Mouse (Mus musculus) CH12.LX (cell line): ENCODE results near the gene Lrrc31.

Experiments used
- CHD1 ChIP-seq: IDR thresholded peaks from 2 replicates; pipeline ENCODE4 v1.6.1; 2012; ENCODE audit warnings: low read depth, low read length, improper control_type of control experiment, inconsistent platforms
- CHD2 ChIP-seq: IDR thresholded peaks from 2 replicates; pipeline ENCODE4 v1.6.1; 2011; ENCODE audit warnings: low read length, improper control_type of control experiment
- CTCF ChIP-seq, 2 experiments: IDR thresholded peaks in 1 of 2; conservative IDR thresholded peaks in 1 of 2; 2 replicates each; pipeline ENCODE4 v1.5.1; 2011 to 2012; ENCODE audit warnings: low read depth in 2 of 2, low read length in 2 of 2, improper control_type of control experiment in 1 of 2, inconsistent platforms in 1 of 2, mild to moderate bottlenecking in 1 of 2, moderate library complexity in 1 of 2
- ELF1 ChIP-seq: IDR thresholded peaks from 2 replicates; pipeline ENCODE4 v1.6.1; 2014; ENCODE audit warnings: low read depth, mild to moderate bottlenecking, inconsistent platforms, low read length, improper control_type of control experiment
- EP300 ChIP-seq: IDR thresholded peaks from 2 replicates; pipeline ENCODE4 v1.6.1; 2011; ENCODE audit warnings: low read length, improper control_type of control experiment
- JUND ChIP-seq: conservative IDR thresholded peaks from 2 replicates; pipeline ENCODE4 v1.6.1; 2011; ENCODE audit warnings: low read depth, low read length, improper control_type of control experiment
- MEF2A ChIP-seq: IDR thresholded peaks from 2 replicates; pipeline ENCODE4 v1.6.1; 2014; ENCODE audit warnings: low read depth, mild to moderate bottlenecking, inconsistent platforms, low read length, improper control_type of control experiment, borderline replicate concordance
- MYC ChIP-seq: IDR thresholded peaks from 2 replicates; pipeline ENCODE4 v1.6.1; 2011; ENCODE audit warnings: low read depth, mild to moderate bottlenecking, improper control_type of control experiment, low read length
- NRF1 ChIP-seq: IDR thresholded peaks from 2 replicates; pipeline ENCODE4 v1.6.1; 2014; ENCODE audit warnings: low read depth, mild to moderate bottlenecking, inconsistent platforms, low read length, improper control_type of control experiment, moderate library complexity
- POLR2A ChIP-seq: IDR thresholded peaks from 2 replicates; pipeline ENCODE4 v1.6.1; 2011; ENCODE audit warnings: low read depth, mild to moderate bottlenecking, improper control_type of control experiment, low read length
- POLR2AphosphoS2 ChIP-seq: IDR thresholded peaks from 2 replicates; pipeline ENCODE4 v1.6.1; 2011; ENCODE audit warnings: low read depth, low read length, improper control_type of control experiment
- SIN3A ChIP-seq: IDR thresholded peaks from 2 replicates; pipeline ENCODE4 v1.6.1; 2012; ENCODE audit warnings: low read length, improper control_type of control experiment, inconsistent platforms
- USF1 ChIP-seq: IDR thresholded peaks from 2 replicates; pipeline ENCODE4 v1.6.1; 2014; ENCODE audit warnings: low read depth, mild to moderate bottlenecking, inconsistent platforms, low read length, improper control_type of control experiment
- ZNF384 ChIP-seq: IDR thresholded peaks from 2 replicates; pipeline ENCODE4 v1.6.1; 2012; ENCODE audit warnings: low read depth, low read length, improper control_type of control experiment, inconsistent platforms

- TF ChIP-seq USF1 (no peak), ZNF384 (no peak), JUND (no peak), SIN3A (no peak), CHD2 (no peak), CTCF (conservative IDR thresholded peaks at IDR 0.05 in 1 of 2, IDR thresholded peaks at IDR 0.05 in 1 of 2; ENCODE audit: low read depth in 2 of 2, low read length in 2 of 2) (no peak), MEF2A (no peak), POLR2A (no peak), CHD1 (no peak), EP300 (no peak), MYC (no peak), ELF1 (no peak), NRF1 (no peak), POLR2AphosphoS2 (no peak)
These were observed 37.2 kb upstream of the Lrrc31 start for GRCm38 (mm10) chr3:30736809-30737208.
